Mouse (Mus musculus) brain, embryonic 14.5 days (tissue): ENCODE measurements around the gene Hipk1. TPM values are rescaled to one million over a fixed set of nuclear protein-coding genes. Genes with fewer than 3 reads are reported as not detected.

Experiments used
- DNase-seq: peaks from one replicate; pipeline ENCODE4 v3.0.0-alpha.2; 2011; ENCODE audit warnings: low read depth
- CTCF ChIP-seq: fragments of 200-500 bp; IDR thresholded peaks from 2 replicates; pipeline ENCODE4 v1.5.1; 2012; ENCODE audit warnings: inconsistent platforms, mild to moderate bottlenecking, moderate library complexity, borderline replicate concordance; ENCODE audit not compliant: insufficient read depth, insufficient read length; ENCODE audit errors: extremely low read depth
- POLR2A ChIP-seq: fragments of 200-500 bp; IDR thresholded peaks from 2 replicates; pipeline ENCODE4 v1.6.1; 2012; ENCODE audit warnings: mild to moderate bottlenecking, inconsistent platforms, borderline replicate concordance; ENCODE audit not compliant: poor library complexity, insufficient read depth, insufficient read length, severe bottlenecking; ENCODE audit errors: extremely low read depth
- polyA plus RNA-seq: library from polyadenylated mRNA; depleted of rRNA; stranded (reverse); fragments of >200 nt; gene quantifications from 2 replicates; pipeline ENCODE4 v1.2.3, GENCODE M21; 2012; rRNA removed

Gene Hipk1
- polyA plus RNA-seq, 1 experiment, result 45.8 TPM

DNA sequence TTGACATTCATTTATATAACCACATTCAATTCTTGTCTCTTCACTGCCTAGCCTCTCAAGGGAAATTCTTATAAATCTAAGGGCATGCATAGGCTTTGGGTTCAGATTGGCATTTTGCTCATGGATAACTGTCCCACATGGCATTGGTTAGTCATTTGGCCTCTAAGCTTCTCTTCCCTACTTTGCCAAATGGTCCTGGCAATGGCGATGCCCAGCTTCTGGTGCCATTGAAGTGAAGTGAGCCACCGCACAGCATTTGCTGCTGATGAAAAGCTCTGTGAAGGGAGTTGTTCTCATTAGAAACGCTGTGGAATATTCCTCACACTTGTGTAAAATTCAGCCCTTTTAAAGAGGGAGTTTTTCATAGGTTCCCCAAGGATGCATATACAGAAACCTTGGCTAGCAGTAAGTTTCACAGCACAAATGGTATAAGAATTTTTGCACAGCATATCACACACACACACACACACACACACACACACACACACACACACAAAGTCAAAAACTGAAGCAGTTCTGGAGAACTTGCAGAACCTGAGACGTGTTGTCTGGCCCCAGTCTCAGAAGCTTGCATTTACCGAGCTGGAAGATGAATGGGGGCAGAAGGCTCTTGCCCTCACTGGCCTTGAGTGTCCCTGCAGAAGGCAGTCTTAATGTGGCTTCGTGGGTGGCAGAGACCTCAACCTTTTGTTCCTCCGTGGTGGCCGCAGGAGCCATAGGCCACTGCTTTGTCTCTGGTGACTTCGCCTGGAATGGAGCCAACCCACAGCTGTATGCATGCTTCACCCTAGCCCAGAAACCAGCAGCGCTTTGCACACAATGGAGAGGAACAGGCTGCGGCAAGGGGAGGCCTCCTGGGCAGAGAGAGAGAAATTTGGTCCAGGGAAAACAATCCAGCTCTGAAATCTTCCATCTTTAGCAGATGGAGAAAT is 75.3 kb downstream of the Hipk1 start:
- TF ChIP-seq CTCF, result no peak
- DNase-seq, result peak; percentile 65

DNA sequence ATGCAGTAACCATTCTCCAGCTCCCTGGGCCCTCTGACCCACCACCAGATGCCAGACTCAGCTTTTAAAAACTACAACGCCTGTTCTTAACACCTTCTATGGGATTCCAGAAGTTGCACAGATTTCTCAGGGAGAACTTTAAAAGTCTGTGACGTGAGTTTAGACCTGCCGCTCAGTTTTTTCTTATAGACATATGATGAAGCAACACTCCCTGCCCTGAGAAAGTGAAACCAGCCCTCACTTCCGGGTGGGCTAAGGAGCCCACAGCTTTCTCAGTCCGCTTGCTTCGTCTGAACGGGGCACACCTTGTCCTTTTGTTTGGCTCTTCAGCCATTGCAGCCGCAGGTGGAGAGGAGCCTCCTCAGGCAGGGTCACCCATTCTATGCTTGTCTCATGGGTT is 76.4 kb downstream of the Hipk1 start:
- DNase-seq, result no peak

DNA sequence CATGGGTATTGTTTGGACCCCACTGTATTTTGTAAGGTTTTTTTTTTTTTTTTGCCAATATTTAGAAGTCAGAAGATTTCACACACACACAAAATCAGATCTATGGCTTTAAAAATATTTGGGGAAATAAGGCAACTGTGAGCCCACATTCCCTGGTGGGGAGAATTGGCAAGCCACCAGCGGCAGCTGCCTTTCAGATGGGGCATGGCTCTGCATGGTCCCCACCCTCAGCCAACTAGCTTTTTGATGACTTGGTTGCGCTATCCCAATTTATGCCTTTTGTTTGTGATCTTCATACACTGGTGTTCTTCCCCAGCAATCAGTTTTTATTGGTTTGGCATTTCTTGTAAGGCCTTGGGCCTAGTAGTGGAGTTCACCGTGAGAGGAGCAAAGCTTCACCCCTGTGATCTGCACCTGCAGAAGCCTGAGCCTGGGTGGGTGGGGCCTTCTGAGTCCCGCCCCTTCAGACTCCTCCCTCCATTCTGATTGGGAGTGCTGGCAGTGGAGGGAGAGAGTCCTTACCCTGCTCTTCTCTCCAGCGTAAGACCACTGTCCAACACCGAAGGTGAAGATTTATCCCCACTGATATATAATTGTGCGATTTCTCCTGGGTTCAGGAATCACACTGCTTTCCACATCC is 77.0 kb downstream of the Hipk1 start:
- TF ChIP-seq POLR2A (no peak), CTCF (no peak)
- DNase-seq, result no peak

More for the DNA sequence above, 76.4 kb downstream of the Hipk1 start:
- TF ChIP-seq CTCF (no peak), POLR2A (no peak)

DNA sequence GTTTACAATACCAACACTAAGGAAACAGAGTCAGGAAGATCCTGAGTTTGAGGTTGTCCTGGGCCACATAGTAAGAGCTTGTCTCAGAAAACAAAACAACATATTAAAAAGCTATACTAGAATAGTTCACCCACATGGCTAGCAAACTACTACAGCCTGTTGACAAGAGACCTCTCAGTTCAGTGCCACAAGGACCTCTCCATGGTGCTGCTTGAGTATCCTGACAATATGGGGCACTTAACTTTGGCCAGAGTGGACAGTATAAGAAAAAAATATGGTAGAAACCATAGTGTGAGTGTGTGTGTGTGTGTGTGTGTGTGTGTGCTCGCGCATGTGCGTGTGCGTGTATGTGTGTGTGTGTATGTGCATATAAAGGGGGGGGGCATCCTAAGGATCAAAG is 79.2 kb downstream of the Hipk1 start:
- TF ChIP-seq POLR2A (no peak), CTCF (no peak)

DNA sequence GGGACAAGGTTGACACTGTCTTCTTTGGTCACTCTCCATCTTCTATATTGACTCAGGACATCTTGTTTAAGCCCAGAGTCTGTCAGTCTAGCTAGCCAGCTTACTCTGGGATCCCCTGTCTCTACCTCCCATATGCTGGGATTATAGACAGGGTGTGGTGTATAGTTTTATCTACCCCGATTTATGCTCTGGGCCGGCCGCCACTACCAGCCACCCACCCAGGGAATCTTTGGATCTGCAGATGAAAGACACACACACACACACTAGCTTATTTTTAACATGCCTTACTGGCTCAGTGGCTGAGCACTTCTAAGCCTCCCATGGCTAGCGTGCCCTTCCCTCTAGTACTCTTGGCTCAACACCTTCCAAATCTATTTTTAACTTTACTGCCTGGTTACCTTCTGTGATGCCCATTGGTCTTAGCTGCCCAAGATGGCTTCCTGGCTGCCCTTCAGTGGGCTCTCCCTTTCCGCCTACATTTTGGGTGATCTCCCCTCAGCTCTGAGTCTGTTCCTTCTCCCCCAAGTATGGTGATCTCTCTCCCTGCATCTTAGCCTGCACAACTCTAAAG is 81.8 kb downstream of the Hipk1 start:
- no peak for TF ChIP-seq CTCF
- no peak for TF ChIP-seq POLR2A

More for the DNA sequence above, 79.2 kb downstream of the Hipk1 start:
- DNase-seq, result no peak

DNA sequence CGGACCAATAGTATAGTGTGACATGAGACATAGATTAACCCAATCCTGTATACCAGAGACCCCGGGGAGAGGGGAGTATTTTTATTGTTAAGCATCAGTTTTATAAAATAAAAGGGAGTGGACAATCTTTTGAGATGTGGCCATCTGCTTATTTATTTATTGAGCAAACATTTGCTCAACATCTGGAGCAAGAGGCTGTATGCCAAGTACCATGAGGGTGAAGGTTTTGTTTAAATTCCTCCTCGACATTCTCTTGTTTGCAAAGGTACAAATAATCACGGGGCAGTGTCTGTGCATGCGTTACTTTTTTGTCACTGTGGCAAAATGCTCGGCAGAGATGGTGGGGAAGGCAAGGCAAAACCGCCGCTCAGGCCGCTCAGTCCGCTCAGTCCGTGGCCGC is 85.9 kb downstream of the Hipk1 start:
- DNase-seq, result no peak
- TF ChIP-seq POLR2A, result no peak
- no peak for TF ChIP-seq CTCF

More for the DNA sequence above, 81.8 kb downstream of the Hipk1 start:
- no peak for DNase-seq

DNA sequence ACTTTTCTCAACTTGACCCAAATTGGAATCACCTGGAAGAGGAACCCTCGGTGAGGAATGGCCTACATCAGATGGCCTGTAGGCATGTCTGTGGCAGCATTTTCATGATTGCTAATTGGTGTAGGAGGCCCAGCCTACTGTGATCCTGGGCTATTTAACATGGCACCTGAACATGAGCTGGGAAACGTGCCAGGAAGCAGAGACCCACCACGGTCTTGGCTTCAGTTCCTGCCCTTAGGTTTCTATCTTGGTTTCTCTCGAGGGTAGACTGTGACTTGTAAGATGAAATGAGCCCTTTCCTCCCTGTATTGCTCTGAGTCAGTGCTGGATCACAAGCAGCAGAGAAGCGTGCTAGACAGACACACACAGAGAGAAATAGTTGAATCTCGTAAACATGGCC is 86.7 kb downstream of the Hipk1 start:
- peak; percentile 43 for DNase-seq
- TF ChIP-seq POLR2A, result no peak
- TF ChIP-seq CTCF, result no peak

DNA sequence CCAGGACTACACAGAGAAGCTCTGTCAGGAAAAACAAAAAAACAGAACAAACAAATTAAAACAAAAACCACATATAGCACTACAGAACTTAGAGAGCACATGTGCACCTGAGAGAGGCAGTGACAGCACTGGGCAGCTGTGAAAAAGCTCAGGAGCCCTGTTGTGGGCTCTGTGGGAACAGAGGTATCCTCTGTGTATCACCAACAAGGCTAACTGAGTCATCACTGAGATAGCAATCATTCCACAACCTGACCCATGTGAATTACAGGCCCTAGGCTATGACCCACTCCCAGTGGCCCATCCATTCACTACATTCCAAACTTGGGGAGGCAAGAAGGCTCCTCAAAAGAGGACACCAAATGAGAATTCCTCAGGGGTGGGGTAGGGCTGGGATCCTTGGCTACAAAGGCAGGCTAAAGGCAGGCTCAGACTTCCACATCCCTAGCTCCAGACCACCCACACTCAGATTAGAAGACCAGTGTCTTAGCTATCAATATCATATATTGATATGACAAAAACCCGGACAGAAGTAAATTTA is 94.9 kb downstream of the Hipk1 start:
- DNase-seq, result no peak
- TF ChIP-seq CTCF, result no peak
- no peak for TF ChIP-seq POLR2A

DNA sequence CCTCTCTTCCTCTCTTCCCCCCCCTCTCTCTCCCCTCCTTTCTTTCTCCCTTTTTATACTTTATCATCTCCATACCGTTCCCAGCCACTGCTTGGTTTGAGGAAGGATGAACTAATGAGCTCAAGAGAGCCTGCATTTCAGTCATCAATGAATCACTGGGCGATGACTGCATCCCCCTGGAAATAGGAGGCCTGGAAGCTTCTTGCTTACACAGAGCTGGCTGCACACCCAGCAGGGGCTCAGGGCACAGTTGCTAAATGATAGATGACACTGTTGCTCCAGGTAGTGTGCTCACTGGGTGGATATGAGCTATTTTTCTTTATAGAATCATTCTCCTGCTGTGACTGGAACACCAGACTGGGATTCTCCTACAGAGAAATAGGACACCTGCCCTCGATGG is 95.8 kb downstream of the Hipk1 start:
- TF ChIP-seq CTCF (no peak), POLR2A (no peak)
- DNase-seq, result no peak

DNA sequence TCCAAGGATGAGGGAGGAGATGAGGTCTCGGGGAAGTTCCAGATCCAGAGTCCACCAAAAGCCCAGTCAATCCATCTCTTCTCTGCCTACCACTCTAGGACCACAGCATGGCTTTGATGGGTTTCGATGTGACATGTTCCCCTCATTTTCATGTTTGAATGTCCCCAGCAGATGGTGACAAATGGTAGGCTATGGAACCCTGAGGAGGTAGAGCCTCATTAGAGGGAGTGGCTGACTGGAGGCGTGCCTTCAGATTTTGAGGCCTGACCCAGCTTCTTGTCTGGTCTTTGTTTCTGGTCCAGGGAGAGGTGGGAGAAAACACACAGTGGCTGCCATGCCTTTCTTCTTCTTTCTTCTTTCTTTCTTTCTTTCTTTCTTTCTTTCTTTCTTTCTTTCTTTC is 100.9 kb downstream of the Hipk1 start:
- no peak for DNase-seq
- TF ChIP-seq CTCF (no peak), POLR2A (no peak)

Other genes starting within 250 kb of the Hipk1 start
- gene Syt6, start 216.3 kb downstream of the Hipk1 start, polyA plus RNA-seq, result 12.3 and 18.5 TPM in 2 replicates
- 0.04 TPM in 1 of 2 replicates, not detected in the other for gene Atg4a-ps, start 145.5 kb downstream of the Hipk1 start, polyA plus RNA-seq
- 3.4 and 6.8 TPM in 2 replicates for gene Olfml3, start 53.6 kb downstream of the Hipk1 start, polyA plus RNA-seq
- not detected in 2 replicates for gene Gm10964, start 52.2 kb downstream of the Hipk1 start, polyA plus RNA-seq
- gene Dclre1b, start 17.9 kb upstream of the Hipk1 start, polyA plus RNA-seq, result 12.5 and 14.4 TPM in 2 replicates
- gene Ap4b1, start 18.0 kb upstream of the Hipk1 start, polyA plus RNA-seq, result 20.8 and 25.0 TPM in 2 replicates
- 0.53 and 0.66 TPM in 2 replicates for gene Gm43064, start 18.0 kb upstream of the Hipk1 start, polyA plus RNA-seq
- gene Bcl2l15, start 41.0 kb upstream of the Hipk1 start, polyA plus RNA-seq, result 1.4 and 1.6 TPM in 2 replicates
- gene Ptpn22, start 68.2 kb upstream of the Hipk1 start, polyA plus RNA-seq, result 0.37 and 0.50 TPM in 2 replicates
- gene Rsbn1, start 122.6 kb upstream of the Hipk1 start, polyA plus RNA-seq, result 17.1 and 22.2 TPM in 2 replicates
- 21.2 and 25.6 TPM in 2 replicates for gene Phtf1, start 176.5 kb upstream of the Hipk1 start, polyA plus RNA-seq